Mouse (Mus musculus): ENCODE measurements around the gene Crym. TPM values are rescaled to one million over a fixed set of nuclear protein-coding genes. Genes with fewer than 3 reads are reported as not detected.

The Crym gene
- 0.20 TPM in 1 of 2 replicates, not detected in the other for polyA plus RNA-seq (2012; ENCODE audit: low replicate concordance)

GRCm38 (mm10) chr7:120201771-120202170 lies at the start of gene Crym:
Gene Crym, minus strand, starts transcription at chr7:120202111.

GRCm38 (mm10) chr7:120203789-120204188 lies 1.9 kb upstream of the Crym start, which contains the start of gene Abca14:
Gene Abca14, plus strand, starts transcription at chr7:120203961.

GRCm38 (mm10) chr7:120173603-120174244 lies 28.2 kb downstream of the Crym start, which contains the start of gene Anks4b:
Gene Anks4b, plus strand, starts transcription at chr7:120173858.

GRCm38 (mm10) chr7:120145191-120145590 lies 56.7 kb downstream of the Crym start, which contains the start of gene Zp2:
Gene Zp2, minus strand, starts transcription at chr7:120145291.

Other genes with a start within 250 kb of the Crym start
- not detected in 2 replicates for gene Dnah3, start 106.8 kb downstream of the Crym start, polyA plus RNA-seq (2012; ENCODE audit: low replicate concordance)
- 1.2 and 2.2 TPM in 2 replicates for gene Tmem159, start 99.8 kb downstream of the Crym start, polyA plus RNA-seq (2012; ENCODE audit: low replicate concordance)
- gene Zp2, start 56.8 kb downstream of the Crym start, polyA plus RNA-seq (2012; ENCODE audit: low replicate concordance), result not detected in 2 replicates
- gene Anks4b, start 28.3 kb downstream of the Crym start, polyA plus RNA-seq (2012; ENCODE audit: low replicate concordance), result not detected in 2 replicates
- gene Abca14, start 1.9 kb upstream of the Crym start, polyA plus RNA-seq (2012; ENCODE audit: low replicate concordance), result not detected in 2 replicates
- not detected in 2 replicates for gene Abca15, start 126.6 kb upstream of the Crym start, polyA plus RNA-seq (2012; ENCODE audit: low replicate concordance)
- not detected in 2 replicates for gene Abca16, start 207.5 kb upstream of the Crym start, polyA plus RNA-seq (2012; ENCODE audit: low replicate concordance)